Mouse (Mus musculus) midbrain, embryonic 10.5 days (tissue): ENCODE measurements around the gene Zscan20. TPM values are rescaled to one million over a fixed set of nuclear protein-coding genes. Genes with fewer than 3 reads are reported as not detected.
A peak's percentile ranks its signal among the peaks of the same experiment; 100 is the strongest.
"Not testable (repeated sequence)": the region's sequence is repeated elsewhere in the genome, so short reads cannot be mapped to it uniquely, and the experiment has no call there.

ENCODE experiments used
- DNase-seq: peaks from one replicate; pipeline ENCODE4 v3.0.0-alpha.2; 2017; ENCODE audit warnings: low spot score
- H3K27ac ChIP-seq: fragments of 300-500 bp; sonication (generic); replicated peaks from 2 replicates; pipeline ENCODE4 v1.5.1; 2016; ENCODE audit warnings: mild to moderate bottlenecking
- H3K27me3 ChIP-seq: fragments of 300-500 bp; sonication (generic); 2 replicates; pipeline ENCODE4 v1.6.1; 2016; ENCODE audit warnings: low read depth, mild to moderate bottlenecking; ENCODE audit not compliant: poor library complexity, severe bottlenecking
- H3K36me3 ChIP-seq: fragments of 300-500 bp; sonication (generic); 2 replicates; pipeline ENCODE4 v1.6.1; 2016; ENCODE audit warnings: mild to moderate bottlenecking, moderate library complexity
- H3K4me1 ChIP-seq: fragments of 300-500 bp; sonication (generic); 2 replicates; pipeline ENCODE4 v1.6.1; 2016
- H3K4me3 ChIP-seq: fragments of 300-500 bp; sonication (generic); 2 replicates; pipeline ENCODE4 v1.5.1; 2016; ENCODE audit warnings: mild to moderate bottlenecking, moderate library complexity
- H3K9me3 ChIP-seq: fragments of 300-500 bp; sonication (generic); replicated peaks from 2 replicates; pipeline ENCODE4 v1.6.1; 2016; ENCODE audit warnings: mild to moderate bottlenecking
- WGBS: fragments of 180-500 bp; shearing (Covaris S2); methylation state at CpG from one replicate; pipeline ENCODE4 v1.1.7; 2016; 5-methylcytosine and 5-hydroxymethylcytosine counted together
- polyA plus RNA-seq: library from polyadenylated mRNA; unstranded; fragments of >200 nt; fragmentation: Nextera tagmentation; extraction: Ambion mirVana; gene quantifications from 2 replicates; pipeline ENCODE4 v1.2.1, GENCODE M21; 2016

Zscan20 gene
- polyA plus RNA-seq, 1 experiment from 2014 or later: 6.1 TPM

- H3K9me3 ChIP-seq: no peaks in the 10 kb centered on the region
- WGBS: 66% methylated on average over 10 of the region's 10 CpGs
- no peak for DNase-seq
- peaks cover 41% of the 10 kb centered on the region for H3K4me1 ChIP-seq
- H3K4me3 ChIP-seq: no peak overlapping the region
- H3K27me3 ChIP-seq: no peaks in the 10 kb centered on the region
- no peak overlapping the region for H3K27ac ChIP-seq
- no peaks in the 10 kb centered on the region for H3K36me3 ChIP-seq
These were observed 26.1 kb upstream of the Zscan20 start for GRCm38 (mm10) chr4:128635894-128636585.

- Histone ChIP-seq H3K36me3 (no peaks in the 10 kb centered on the region), H3K4me3 (no peak overlapping the region), H3K4me1 (peaks cover 42% of the 10 kb centered on the region), H3K9me3 (no peaks in the 10 kb centered on the region), H3K27ac (no peak overlapping the region), H3K27me3 (no peaks in the 10 kb centered on the region)
- WGBS: 86% methylated on average over 7 of the region's 7 CpGs
- no peak for DNase-seq
These were observed 25.6 kb upstream of the Zscan20 start for GRCm38 (mm10) chr4:128635451-128635850.

GRCm38 (mm10) chr4:128621109-128621508 lies 11.2 kb upstream of the Zscan20 start:
- WGBS: 91% methylated on average over 8 of the region's 8 CpGs
- DNase-seq: no peak
- H3K4me1 ChIP-seq: peaks cover 13% of the 10 kb centered on the region; the same call in 1 of the 2 replicates
- H3K36me3 ChIP-seq: no peaks in the 10 kb centered on the region
- peaks cover 13% of the 10 kb centered on the region for H3K27me3 ChIP-seq
- no peaks in the 10 kb centered on the region for H3K9me3 ChIP-seq
- no peak overlapping the region for H3K27ac ChIP-seq
- no peak overlapping the region for H3K4me3 ChIP-seq

- Histone ChIP-seq H3K27me3 (peaks cover 18% of the 10 kb centered on the region), H3K4me1 (peaks cover 17% of the 10 kb centered on the region; the same call in 1 of the 2 replicates), H3K36me3 (no peaks in the 10 kb centered on the region), H3K9me3 (no peaks in the 10 kb centered on the region), H3K27ac (no peak overlapping the region), H3K4me3 (no peak overlapping the region)
- WGBS: 91% methylated on average over 6 of the region's 6 CpGs
- no peak for DNase-seq
These were observed 10.7 kb upstream of the Zscan20 start for GRCm38 (mm10) chr4:128620572-128620971.

GRCm38 (mm10) chr4:128618963-128619362 lies 9.1 kb upstream of the Zscan20 start:
- Histone ChIP-seq H3K27ac (no peak overlapping the region), H3K4me3 (no peak overlapping the region), H3K27me3 (peaks cover 22% of the 10 kb centered on the region), H3K4me1 (peaks cover 19% of the 10 kb centered on the region; the same call in 1 of the 2 replicates), H3K9me3 (no peaks in the 10 kb centered on the region), H3K36me3 (no peaks in the 10 kb centered on the region)
- WGBS: 70% methylated on average over 2 of the region's 2 CpGs
- DNase-seq: no peak

- Histone ChIP-seq H3K4me3 (no peak within 1 kb of the TSS), H3K9me3 (no peaks in the 10 kb centered on the region), H3K36me3 (no peaks in the 10 kb centered on the region), H3K27me3 (peaks cover 22% of the 10 kb centered on the region), H3K27ac (no peak within 1 kb of the TSS), H3K4me1 (peaks cover 19% of the 10 kb centered on the region; the same call in 1 of the 2 replicates)
- 74% methylated on average over 15 of the region's 15 CpGs for WGBS
- no peak for DNase-seq
These were observed 8.5 kb upstream of the Zscan20 start, which contains the start of gene Tlr12 for GRCm38 (mm10) chr4:128618246-128618911. Gene Tlr12, minus strand, starts transcription at chr4:128618619.

GRCm38 (mm10) chr4:128617363-128618120 lies 7.6 kb upstream of the Zscan20 start:
- Histone ChIP-seq H3K4me3 (no peak overlapping the region), H3K9me3 (no peaks in the 10 kb centered on the region), H3K27ac (no peak overlapping the region), H3K36me3 (no peaks in the 10 kb centered on the region), H3K27me3 (peaks cover 22% of the 10 kb centered on the region), H3K4me1 (peaks cover 19% of the 10 kb centered on the region; the same call in 1 of the 2 replicates)
- 74% methylated on average over 17 of the region's 17 CpGs for WGBS
- no peak for DNase-seq

- Histone ChIP-seq H3K4me1 (peaks cover 22% of the 10 kb centered on the region), H3K9me3 (no peaks in the 10 kb centered on the region), H3K4me3 (no peak overlapping the region), H3K27ac (peak overlapping the region; percentile 25; the same call in 1 of the 2 replicates), H3K36me3 (no peaks in the 10 kb centered on the region), H3K27me3 (peaks cover 22% of the 10 kb centered on the region)
- WGBS: 89% methylated on average over 14 of the region's 14 CpGs
- DNase-seq: no peak
These were observed 5.9 kb upstream of the Zscan20 start for GRCm38 (mm10) chr4:128615761-128616160.

GRCm38 (mm10) chr4:128613326-128613725 lies 3.4 kb upstream of the Zscan20 start:
- peaks cover 22% of the 10 kb centered on the region for H3K27me3 ChIP-seq
- no peaks in the 10 kb centered on the region for H3K36me3 ChIP-seq
- 22% methylated on average over 8 of the region's 8 CpGs for WGBS
- no peak overlapping the region for H3K4me3 ChIP-seq
- DNase-seq: peak; percentile 61
- H3K4me1 ChIP-seq: peaks cover 33% of the 10 kb centered on the region
- no peak overlapping the region for H3K27ac ChIP-seq
- no peaks in the 10 kb centered on the region for H3K9me3 ChIP-seq

- not testable (repeated sequence) for H3K9me3 ChIP-seq
These were observed 1.8 kb upstream of the Zscan20 start for GRCm38 (mm10) chr4:128611726-128612125.

GRCm38 (mm10) chr4:128610706-128611105 lies 808 bp upstream of the Zscan20 start:
- Histone ChIP-seq H3K36me3 (no peaks in the 10 kb centered on the region; the same call in 1 of the 2 replicates), H3K4me1 (peaks cover 25% of the 10 kb centered on the region), H3K4me3 (peak overlapping the region; percentile 76), H3K27ac (peak overlapping the region; percentile 42; the same call in 1 of the 2 replicates), H3K9me3 (no peaks in the 10 kb centered on the region), H3K27me3 (0 out of 2 replicates have a peak, but pooled peaks cover 6% of the 10 kb centered on the region)
- WGBS: 31% methylated on average over 10 of the region's 10 CpGs
- DNase-seq: no peak

More at GRCm38 (mm10) chr4:128611726-128612125, 1.8 kb upstream of the Zscan20 start:
- H3K4me1 ChIP-seq: peaks cover 27% of the 10 kb centered on the region
- not testable (repeated sequence) for H3K4me3 ChIP-seq, H3K27ac ChIP-seq, DNase-seq, H3K36me3 ChIP-seq
- peaks cover 12% of the 10 kb centered on the region; the same call in 1 of the 2 replicates for H3K27me3 ChIP-seq
- WGBS: 78% methylated on average over 3 of the region's 3 CpGs

- Histone ChIP-seq H3K4me1 (peaks cover 22% of the 10 kb centered on the region), H3K27ac (peak overlapping the region; percentile 90), H3K27me3 (0 out of 2 replicates have a peak, but pooled peaks cover under 1% of the 10 kb centered on the region), H3K4me3 (peak overlapping the region; percentile 76), H3K36me3 (peaks cover 7% of the 10 kb centered on the region), H3K9me3 (no peaks in the 10 kb centered on the region)
- DNase-seq: no peak
- WGBS: 10% methylated on average over 27 of the region's 27 CpGs
These were observed 498 bp downstream of the Zscan20 start for GRCm38 (mm10) chr4:128609276-128609924.
